Mouse (Mus musculus) forebrain, embryonic 11.5 days (tissue): ENCODE data around the gene Gcnt4. TPM values are rescaled to one million over a fixed set of nuclear protein-coding genes. Genes with fewer than 3 reads are reported as not detected.

Experiments used
- ATAC-seq: fragments of 200-750 bp; cut with Nextera tagmentation; replicated peaks from 2 replicates; pipeline ENCODE4 v1.8.0; 2017; ENCODE audit warnings: moderate TSS enrichment; ENCODE audit not compliant: low FRiP score
- DNase-seq: peaks from one replicate; pipeline ENCODE4 v3.0.0-alpha.2; 2017; ENCODE audit warnings: low spot score
- H3K27ac ChIP-seq: fragments of 300-500 bp; sonication (generic); 2 replicates; pipeline ENCODE4 v1.5.1; 2014; ENCODE audit warnings: low read depth, low read length
- H3K27me3 ChIP-seq: fragments of 300-500 bp; sonication (generic); 2 replicates; pipeline ENCODE4 v1.6.1; 2014; ENCODE audit warnings: mild to moderate bottlenecking, low read length, mixed read lengths; ENCODE audit not compliant: control insufficient read depth, insufficient read depth
- H3K36me3 ChIP-seq: fragments of 300-500 bp; sonication (generic); 2 replicates; pipeline ENCODE4 v1.6.1; 2014; ENCODE audit warnings: mild to moderate bottlenecking, low read length, moderate library complexity, mixed read lengths; ENCODE audit not compliant: control insufficient read depth, insufficient read depth
- H3K4me1 ChIP-seq: fragments of 300-500 bp; sonication (generic); replicated peaks from 2 replicates; pipeline ENCODE4 v1.6.1; 2014; ENCODE audit warnings: low read length, mixed read lengths; ENCODE audit not compliant: control insufficient read depth, insufficient read depth
- H3K4me2 ChIP-seq: fragments of 300-500 bp; sonication (generic); 2 replicates; pipeline ENCODE4 v1.6.1; 2014; ENCODE audit warnings: low read depth, mild to moderate bottlenecking, low read length, moderate library complexity, mixed read lengths; ENCODE audit not compliant: severe bottlenecking
- H3K4me3 ChIP-seq: fragments of 300-500 bp; sonication (generic); 2 replicates; pipeline ENCODE4 v1.5.1; 2014; ENCODE audit warnings: low read depth, low read length
- H3K9ac ChIP-seq: fragments of 300-500 bp; sonication (generic); 2 replicates; pipeline ENCODE4 v1.6.1; 2014; ENCODE audit warnings: low read length
- H3K9me3 ChIP-seq: fragments of 300-500 bp; sonication (generic); 2 replicates; pipeline ENCODE4 v1.6.1; 2016; ENCODE audit warnings: low read length, mixed read lengths; ENCODE audit not compliant: control insufficient read depth
- WGBS: fragments of 180-500 bp; shearing (Covaris S2); extraction: QIAGEN DNeasy Blood & Tissue Kit; methylation state at CpG from one replicate; pipeline ENCODE4 v1.1.7; 2014; 5-methylcytosine and 5-hydroxymethylcytosine counted together
- polyA plus RNA-seq: library from polyadenylated mRNA; unstranded; fragments of >200 nt; fragmentation: Nextera tagmentation; extraction: Ambion mirVana; gene quantifications from 2 replicates; pipeline ENCODE4 v1.2.1, GENCODE M21; 2014

Gcnt4 gene
- polyA plus RNA-seq, 1 experiment from 2014 or later: 0.11 TPM

GRCm38 (mm10) chr13:96980561-96980960, 56.1 kb downstream of the Gcnt4 start:
- Histone ChIP-seq H3K27ac (no peak overlapping the region), H3K27me3 (no peaks in the 10 kb centered on the region), H3K4me3 (no peak overlapping the region), H3K36me3 (no peaks in the 10 kb centered on the region), H3K9ac (no peak overlapping the region), H3K4me1 (no peaks in the 10 kb centered on the region), H3K9me3 (no peaks in the 10 kb centered on the region), H3K4me2 (no peak overlapping the region)
- ATAC-seq (no peak), DNase-seq (no peak)

GRCm38 (mm10) chr13:96983251-96984126, 59.0 kb downstream of the Gcnt4 start:
- Histone ChIP-seq H3K9me3 (no peaks in the 10 kb centered on the region), H3K36me3 (no peaks in the 10 kb centered on the region), H3K9ac (no peak overlapping the region), H3K27ac (no peak overlapping the region), H3K27me3 (no peaks in the 10 kb centered on the region), H3K4me1 (no peaks in the 10 kb centered on the region), H3K4me3 (no peak overlapping the region), H3K4me2 (no peak overlapping the region)
- WGBS: 70% methylated on average over 26 of the region's 26 CpGs
- no peak for ATAC-seq
- no peak for DNase-seq

- ATAC-seq (no peak), DNase-seq (no peak)
- no peaks in the 10 kb centered on the region for H3K36me3 ChIP-seq
- H3K27ac ChIP-seq: no peak overlapping the region
- no peak overlapping the region for H3K9ac ChIP-seq
- WGBS: 81% methylated on average over 5 of the region's 5 CpGs
- H3K9me3 ChIP-seq: no peaks in the 10 kb centered on the region
- no peak overlapping the region for H3K4me2 ChIP-seq
- no peak overlapping the region for H3K4me3 ChIP-seq
- no peaks in the 10 kb centered on the region for H3K27me3 ChIP-seq
- no peaks in the 10 kb centered on the region for H3K4me1 ChIP-seq
Observed at GRCm38 (mm10) chr13:96984688-96985087, 60.2 kb downstream of the Gcnt4 start.

GRCm38 (mm10) chr13:96985599-96986275, 61.2 kb downstream of the Gcnt4 start:
- Histone ChIP-seq H3K9me3 (no peaks in the 10 kb centered on the region), H3K27ac (no peak overlapping the region), H3K4me2 (no peak overlapping the region), H3K27me3 (no peaks in the 10 kb centered on the region), H3K4me3 (no peak overlapping the region), H3K4me1 (no peaks in the 10 kb centered on the region), H3K9ac (no peak overlapping the region), H3K36me3 (no peaks in the 10 kb centered on the region)
- no peak for ATAC-seq
- no peak for DNase-seq
- 71% methylated on average over 12 of the region's 12 CpGs for whole genome bisulfite sequencing

GRCm38 (mm10) chr13:96989129-96989528, 64.6 kb downstream of the Gcnt4 start:
- H3K4me2 ChIP-seq: no peak overlapping the region
- H3K36me3 ChIP-seq: no peaks in the 10 kb centered on the region
- H3K9me3 ChIP-seq: no peaks in the 10 kb centered on the region
- no peak for ATAC-seq
- H3K27me3 ChIP-seq: no peaks in the 10 kb centered on the region
- no peak for DNase-seq
- no peak overlapping the region for H3K27ac ChIP-seq
- no peak overlapping the region for H3K4me3 ChIP-seq
- no peak overlapping the region for H3K9ac ChIP-seq
- WGBS: 95% methylated on average over 16 of the region's 16 CpGs
- H3K4me1 ChIP-seq: no peaks in the 10 kb centered on the region

- no peak for DNase-seq
- H3K27ac ChIP-seq: no peak overlapping the region
- H3K36me3 ChIP-seq: no peaks in the 10 kb centered on the region
- no peaks in the 10 kb centered on the region for H3K4me1 ChIP-seq
- H3K4me3 ChIP-seq: no peak overlapping the region
- H3K9ac ChIP-seq: no peak overlapping the region
- H3K9me3 ChIP-seq: no peaks in the 10 kb centered on the region
- ATAC-seq: no peak
- H3K27me3 ChIP-seq: no peaks in the 10 kb centered on the region
- WGBS: 93% methylated on average over 3 of the region's 3 CpGs
- no peak overlapping the region for H3K4me2 ChIP-seq
Observed at GRCm38 (mm10) chr13:96990045-96990444, 65.6 kb downstream of the Gcnt4 start.

- Histone ChIP-seq H3K4me2 (no peak overlapping the region), H3K27me3 (no peaks in the 10 kb centered on the region)
- ATAC-seq: no peak
Observed at GRCm38 (mm10) chr13:96990561-96991265, 66.2 kb downstream of the Gcnt4 start.

GRCm38 (mm10) chr13:96993291-96993989, 69.0 kb downstream of the Gcnt4 start:
- Histone ChIP-seq H3K36me3 (no peaks in the 10 kb centered on the region), H3K4me1 (no peaks in the 10 kb centered on the region), H3K27me3 (no peaks in the 10 kb centered on the region), H3K4me3 (no peak overlapping the region), H3K27ac (no peak overlapping the region), H3K4me2 (no peak overlapping the region), H3K9ac (no peak overlapping the region), H3K9me3 (no peaks in the 10 kb centered on the region)
- 39% methylated on average over 8 of the region's 8 CpGs for WGBS
- DNase-seq (no peak), ATAC-seq (no peak)

More at GRCm38 (mm10) chr13:96990561-96991265, 66.2 kb downstream of the Gcnt4 start:
- Histone ChIP-seq H3K9me3 (no peaks in the 10 kb centered on the region), H3K27ac (no peak overlapping the region), H3K4me3 (no peak overlapping the region), H3K36me3 (no peaks in the 10 kb centered on the region), H3K9ac (no peak overlapping the region), H3K4me1 (no peaks in the 10 kb centered on the region)
- 88% methylated on average over 14 of the region's 14 CpGs for WGBS
- no peak for DNase-seq
